Mouse (Mus musculus): ENCODE data around the gene Cab39l.

The Cab39l gene

GRCm38 (mm10) chr14:59485247-59485810 is 44.6 kb downstream of the Cab39l start:
- in situ Hi-C loops (cut with MboI; ENCODE audit: unreplicated experiment in 2 of 2) = no loop called here

- in situ Hi-C loops (cut with MboI; ENCODE audit: unreplicated experiment in 2 of 2) = no loop called here
Measured at GRCm38 (mm10) chr14:59492376-59492775, 51.6 kb downstream of the Cab39l start.

GRCm38 (mm10) chr14:59497928-59498327 is 57.2 kb downstream of the Cab39l start:
- in situ Hi-C loops (cut with MboI; ENCODE audit: unreplicated experiment in 2 of 2) = no loop called here

- in situ Hi-C loops (cut with MboI; ENCODE audit: unreplicated experiment in 2 of 2) = no loop called here
Measured at GRCm38 (mm10) chr14:59504831-59505230, 64.1 kb downstream of the Cab39l start.

- in situ Hi-C loops (cut with MboI; ENCODE audit: unreplicated experiment in 2 of 2) = no loop called here
Measured at GRCm38 (mm10) chr14:59506139-59506538, 65.4 kb downstream of the Cab39l start.

- in situ Hi-C loops (cut with MboI; ENCODE audit: unreplicated experiment in 2 of 2) = no loop called here
Measured at GRCm38 (mm10) chr14:59513922-59514444, 73.2 kb downstream of the Cab39l start.

GRCm38 (mm10) chr14:59525843-59526242 is 85.1 kb downstream of the Cab39l start:
- in situ Hi-C loops (cut with MboI; ENCODE audit: unreplicated experiment in 2 of 2) = no loop called here

GRCm38 (mm10) chr14:59530801-59531200 is 90.0 kb downstream of the Cab39l start:
- in situ Hi-C loops (cut with MboI; ENCODE audit: unreplicated experiment in 2 of 2) = no loop called here

GRCm38 (mm10) chr14:59532986-59533385 is 92.2 kb downstream of the Cab39l start:
- in situ Hi-C loops (cut with MboI; ENCODE audit: unreplicated experiment in 2 of 2) = no loop called here

GRCm38 (mm10) chr14:59533908-59534307 is 93.1 kb downstream of the Cab39l start:
- in situ Hi-C loops (cut with MboI; ENCODE audit: unreplicated experiment in 2 of 2) = no loop called here

GRCm38 (mm10) chr14:59537829-59538432 is 97.2 kb downstream of the Cab39l start:
- in situ Hi-C loops (cut with MboI; ENCODE audit: unreplicated experiment in 2 of 2) = no loop called here

GRCm38 (mm10) chr14:59540230-59540629 is 99.5 kb downstream of the Cab39l start:
- in situ Hi-C loops (cut with MboI; ENCODE audit: unreplicated experiment in 2 of 2) = no loop called here

GRCm38 (mm10) chr14:59540761-59541160 is 100.0 kb downstream of the Cab39l start:
- in situ Hi-C loops (cut with MboI; ENCODE audit: unreplicated experiment in 2 of 2) = no loop called here

GRCm38 (mm10) chr14:59543158-59543826 is 102.5 kb downstream of the Cab39l start:
- in situ Hi-C loops (cut with MboI; ENCODE audit: unreplicated experiment in 2 of 2) = no loop called here

- in situ Hi-C loops (cut with MboI; ENCODE audit: unreplicated experiment in 2 of 2) = no loop called here
Measured at GRCm38 (mm10) chr14:59543956-59544355, 103.2 kb downstream of the Cab39l start.

GRCm38 (mm10) chr14:59546162-59546880 is 105.5 kb downstream of the Cab39l start:
- in situ Hi-C loops (cut with MboI; ENCODE audit: unreplicated experiment in 2 of 2) = no loop called here

GRCm38 (mm10) chr14:59547530-59547929 is 106.8 kb downstream of the Cab39l start:
- in situ Hi-C loops (cut with MboI; ENCODE audit: unreplicated experiment in 2 of 2) = no loop called here

- in situ Hi-C loops (cut with MboI; ENCODE audit: unreplicated experiment in 2 of 2) = no loop called here
Measured at GRCm38 (mm10) chr14:59548532-59548931, 107.8 kb downstream of the Cab39l start.

GRCm38 (mm10) chr14:59549106-59549505 is 108.3 kb downstream of the Cab39l start:
- in situ Hi-C loops (cut with MboI; ENCODE audit: unreplicated experiment in 2 of 2) = no loop called here

- in situ Hi-C loops (cut with MboI; ENCODE audit: unreplicated experiment in 2 of 2) = loop anchor here in 1 of 2 experiments (25.0 kb wide), 1 partner anchor 1514 kb away; no protein-coding TSS in a partner anchor
Measured at GRCm38 (mm10) chr14:59550841-59551240, 110.1 kb downstream of the Cab39l start.

GRCm38 (mm10) chr14:59551956-59552355 is 111.2 kb downstream of the Cab39l start:
- in situ Hi-C loops (cut with MboI; ENCODE audit: unreplicated experiment in 2 of 2) = loop anchor here in 1 of 2 experiments (25.0 kb wide), 1 partner anchor 1515 kb away; no protein-coding TSS in a partner anchor

Data from v-Abl transformed pro-B cells (cell line).